Mouse (Mus musculus): ENCODE results near the gene Habp2.

Gene Habp2

GRCm38 (mm10) chr19:56286866-56287265 lies at the start of gene Habp2:
Habp2 (plus strand) TSS chr19:56287137.
- DNase-seq (ENCODE audit: low read depth, low spot score): peak; percentile 76

GRCm38 (mm10) chr19:56238501-56238900 lies 48.4 kb upstream of the Habp2 start:
- DNase-seq (ENCODE audit: low read depth, low spot score): no peak

- DNase-seq (ENCODE audit: low read depth, low spot score): peak; percentile 26
Measured at GRCm38 (mm10) chr19:56245201-56245600, 41.7 kb upstream of the Habp2 start.

GRCm38 (mm10) chr19:56252815-56253214 lies 34.1 kb upstream of the Habp2 start:
- no peak for DNase-seq (ENCODE audit: low read depth, low spot score)

- DNase-seq (ENCODE audit: low read depth, low spot score): no peak
Measured at GRCm38 (mm10) chr19:56253271-56253670, 33.7 kb upstream of the Habp2 start.

GRCm38 (mm10) chr19:56254751-56255150 lies 32.2 kb upstream of the Habp2 start:
- peak; percentile 50 for DNase-seq (ENCODE audit: low read depth, low spot score)

- DNase-seq (ENCODE audit: low read depth, low spot score): peak; percentile 78
Measured at GRCm38 (mm10) chr19:56255506-56255905, 31.4 kb upstream of the Habp2 start.

DNA sequence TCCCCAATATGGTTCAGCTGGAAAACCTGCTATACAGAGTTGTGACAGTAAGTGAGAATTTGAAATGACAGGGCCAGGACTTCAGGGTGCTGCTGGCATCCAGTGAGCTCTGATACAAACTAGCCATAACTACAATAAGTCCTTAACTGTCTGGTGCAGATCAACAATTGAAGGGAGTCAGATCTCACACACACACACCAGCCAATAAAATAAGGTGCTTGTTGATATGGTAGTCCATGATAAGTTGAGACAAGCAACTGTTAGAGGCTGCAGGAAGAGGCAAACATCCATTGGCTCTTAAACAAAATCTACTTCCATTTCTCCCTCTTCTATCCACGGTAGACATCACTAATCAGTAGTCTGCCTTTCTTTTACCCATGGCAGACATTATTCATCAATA lies 30.7 kb upstream of the Habp2 start:
- DNase-seq (ENCODE audit: low read depth, low spot score): no peak

DNA sequence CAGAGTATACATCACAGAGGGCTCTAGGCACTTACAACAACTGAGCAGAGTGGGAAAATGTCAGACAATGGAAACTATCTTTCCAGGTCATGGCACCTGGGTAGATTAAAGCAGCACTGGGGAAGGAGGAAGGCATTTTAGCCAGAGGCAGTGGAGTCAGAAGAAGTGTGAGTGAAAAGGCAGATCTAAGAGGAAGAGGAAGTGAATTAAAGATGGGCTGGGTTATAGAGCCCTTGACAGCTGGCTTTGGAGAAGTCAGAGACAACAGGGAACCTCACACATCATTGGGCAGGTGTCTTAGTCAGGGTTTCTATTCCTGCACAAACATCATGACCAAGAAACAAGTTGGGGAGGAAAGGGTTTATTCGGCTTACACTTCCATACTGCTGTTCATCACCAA lies 30.2 kb upstream of the Habp2 start:
- no peak for DNase-seq (ENCODE audit: low read depth, low spot score)

GRCm38 (mm10) chr19:56263696-56264095 lies 23.2 kb upstream of the Habp2 start:
- DNase-seq (ENCODE audit: low read depth, low spot score): no peak

DNA sequence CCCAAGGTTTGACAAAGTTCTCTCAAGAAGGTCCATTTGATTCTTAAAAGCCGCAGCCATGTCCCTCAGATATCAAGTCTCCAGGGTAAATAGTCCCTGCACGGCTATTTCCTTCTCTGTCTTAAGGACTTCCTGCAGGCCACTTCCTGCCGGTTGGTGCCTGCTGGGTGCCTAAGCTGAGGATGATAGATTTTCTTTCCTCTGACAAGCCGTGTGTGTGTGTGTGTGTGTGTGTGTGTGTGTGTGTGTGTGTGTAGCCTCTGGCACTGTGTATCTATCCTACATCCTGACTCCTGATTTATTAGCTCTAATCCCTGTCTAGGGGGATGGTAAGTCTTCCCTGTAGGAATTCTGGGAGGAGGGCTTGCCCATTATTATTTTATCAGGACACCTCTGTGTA lies 22.8 kb upstream of the Habp2 start:
- DNase-seq (ENCODE audit: low read depth, low spot score): no peak

DNA sequence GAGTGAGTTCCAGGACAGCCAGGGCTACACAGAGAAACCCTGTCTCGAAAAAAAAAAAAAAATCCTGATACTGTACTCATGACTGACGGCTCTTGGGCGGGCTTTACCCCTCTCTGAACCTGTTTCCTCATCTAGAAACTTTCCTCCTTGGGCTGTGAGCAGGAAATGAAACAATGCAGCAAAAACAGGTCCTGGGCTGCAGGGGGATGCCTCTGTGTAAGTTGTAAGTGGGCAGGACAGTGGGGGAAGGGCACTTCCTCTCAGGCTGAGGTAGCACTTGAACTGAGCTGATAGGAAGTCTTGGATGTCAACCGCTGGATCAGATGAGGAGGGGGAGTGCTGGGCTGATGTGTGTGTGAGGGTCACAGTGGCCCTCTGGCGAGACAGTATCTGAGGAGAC lies 21.8 kb upstream of the Habp2 start:
- DNase-seq (ENCODE audit: low read depth, low spot score): no peak

GRCm38 (mm10) chr19:56272081-56272480 lies 14.9 kb upstream of the Habp2 start:
- no peak for DNase-seq (ENCODE audit: low read depth, low spot score)

DNA sequence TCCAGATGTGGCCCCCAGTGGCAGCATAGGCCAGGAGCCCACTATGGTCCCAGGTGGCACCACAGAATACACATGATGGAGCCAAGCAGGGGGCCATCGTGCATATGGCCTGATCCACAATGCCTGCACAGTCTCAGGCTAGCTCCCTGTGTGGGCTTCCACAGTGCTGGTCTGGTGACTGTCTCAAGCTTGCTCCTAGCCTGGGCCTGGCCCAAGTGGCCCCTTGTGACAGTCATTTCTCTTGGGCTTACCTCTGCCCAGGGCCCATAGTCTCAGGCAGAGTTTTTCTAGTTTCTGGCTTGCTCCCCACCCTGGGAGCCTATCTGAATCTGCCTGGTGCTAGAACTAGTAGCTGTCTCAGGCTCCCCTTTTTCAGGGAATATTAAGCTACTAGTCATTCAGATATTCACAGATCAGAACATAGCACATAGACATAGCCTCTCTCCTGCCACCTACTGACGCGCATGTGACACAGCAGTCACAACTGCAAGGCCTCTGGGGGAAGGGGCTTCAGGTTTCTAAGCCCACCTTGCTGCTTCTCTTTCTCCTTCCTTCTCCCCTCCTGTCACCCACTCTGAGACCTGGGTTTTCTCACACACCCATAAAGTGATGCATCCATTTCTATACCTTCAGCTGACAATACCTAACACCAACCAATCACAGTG lies 9.7 kb upstream of the Habp2 start:
- DNase-seq (ENCODE audit: low read depth, low spot score): no peak

- DNase-seq (ENCODE audit: low read depth, low spot score): no peak
Measured at GRCm38 (mm10) chr19:56277951-56278350, 9.0 kb upstream of the Habp2 start.

DNA sequence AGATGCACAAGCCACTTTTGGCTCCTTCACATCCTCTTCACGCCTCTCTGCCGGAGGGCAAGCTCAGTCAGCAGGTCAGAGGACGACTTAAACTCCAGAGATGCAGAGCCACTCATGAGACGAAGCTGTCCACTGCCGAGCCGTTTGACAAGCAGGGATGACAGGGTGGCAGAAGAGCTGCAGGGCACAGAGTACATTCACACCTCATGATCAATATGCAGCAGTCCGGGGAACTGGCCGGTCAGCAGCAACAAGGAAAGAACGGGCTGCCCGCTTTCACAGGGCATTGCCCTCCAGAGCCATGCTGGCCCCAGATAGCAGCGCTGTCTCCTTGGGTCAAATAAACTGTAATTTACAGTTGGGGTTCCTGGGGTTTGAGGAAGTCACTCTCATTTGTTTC lies 8.6 kb upstream of the Habp2 start:
- no peak for DNase-seq (ENCODE audit: low read depth, low spot score)

DNA sequence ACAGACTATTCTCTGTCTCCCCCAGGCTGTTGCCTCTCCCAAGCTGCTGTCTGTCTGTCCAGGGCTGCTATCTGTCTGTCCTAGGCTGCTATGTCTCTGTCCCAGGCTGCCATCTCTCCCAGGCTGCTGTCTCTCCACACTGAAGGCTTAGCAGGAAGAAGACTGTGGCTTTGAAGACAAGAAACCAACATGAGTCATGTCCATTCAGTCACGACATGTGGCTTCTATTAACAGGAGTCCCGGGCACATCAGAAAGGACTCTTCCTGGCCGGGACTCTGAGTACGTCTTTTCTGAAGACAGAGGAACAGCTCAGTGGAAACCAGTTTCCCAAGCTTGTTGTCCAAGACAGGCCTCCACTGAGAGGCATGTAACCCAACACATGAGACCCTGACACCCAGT lies 1.7 kb upstream of the Habp2 start:
- peak; percentile 88 for DNase-seq (ENCODE audit: low read depth, low spot score)

DNA sequence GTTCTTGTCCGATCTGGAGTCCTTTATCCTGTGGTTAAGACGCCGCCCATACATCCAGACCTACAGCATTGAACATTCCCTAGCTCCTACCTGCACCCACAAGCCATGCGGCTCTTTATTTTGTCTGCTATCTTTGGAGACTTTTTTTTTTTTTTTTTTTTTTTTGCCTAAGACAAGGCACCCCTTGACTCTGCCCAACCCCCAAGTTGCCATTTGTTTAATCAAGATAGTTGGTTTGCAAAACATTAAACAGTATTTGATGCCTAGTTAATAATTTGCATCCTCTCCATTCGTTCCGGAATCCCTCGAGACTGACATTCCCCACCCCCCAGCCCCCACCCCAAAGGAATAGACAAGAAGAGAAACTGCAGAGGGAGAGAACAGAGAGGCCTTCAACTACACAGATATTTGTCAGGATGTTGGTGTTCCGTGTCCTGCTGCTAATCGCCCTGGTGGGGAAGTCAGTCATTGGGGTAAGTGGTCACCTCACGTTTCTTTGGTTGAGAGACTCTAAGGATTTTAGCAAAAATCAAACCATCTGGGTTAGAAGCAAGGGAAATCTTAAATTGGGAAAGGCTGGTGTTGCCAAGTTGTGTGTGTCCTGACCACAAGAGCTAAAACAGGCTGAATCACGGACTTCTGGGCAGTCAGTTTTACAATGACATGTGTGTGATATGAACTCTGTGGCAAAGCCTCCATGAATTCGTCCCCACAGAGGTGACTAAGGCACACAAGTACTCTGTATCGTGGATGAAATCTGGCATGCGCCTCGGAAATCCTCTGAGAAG lies 837 bp downstream of the Habp2 start:
- DNase-seq (ENCODE audit: low read depth, low spot score): peak; percentile 77

GRCm38 (mm10) chr19:56288436-56288835 lies 1.5 kb downstream of the Habp2 start:
- DNase-seq (ENCODE audit: low read depth, low spot score): peak; percentile 50

GRCm38 (mm10) chr19:56289642-56290041 lies 2.7 kb downstream of the Habp2 start:
- no peak for DNase-seq (ENCODE audit: low read depth, low spot score)

DNA sequence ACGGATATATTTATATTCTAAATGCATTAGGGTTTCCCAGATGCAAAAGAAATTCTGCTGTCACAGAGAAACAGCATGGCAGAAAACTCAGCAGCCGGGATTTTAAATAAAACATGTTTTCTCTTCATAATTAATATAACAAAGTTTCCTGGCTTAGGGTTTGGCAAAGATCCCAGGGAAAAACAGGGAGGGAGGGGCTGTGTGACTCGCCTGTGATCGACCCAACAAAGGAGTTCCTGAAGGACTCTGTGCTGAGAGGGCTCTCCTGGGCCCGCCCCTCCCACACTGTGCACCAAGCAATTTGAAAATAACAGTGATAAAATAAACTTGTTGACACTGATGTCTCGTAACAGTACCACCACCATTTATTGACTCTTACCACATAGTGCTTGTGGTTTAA lies 5.0 kb downstream of the Habp2 start:
- DNase-seq (ENCODE audit: low read depth, low spot score): peak; percentile 31

GRCm38 (mm10) chr19:56292335-56292734 lies 5.4 kb downstream of the Habp2 start:
- no peak for DNase-seq (ENCODE audit: low read depth, low spot score)
